Mouse (Mus musculus) heart, postnatal 0 days (tissue): ENCODE data around the gene Crygb.

Experiments
- CTCF ChIP-seq: IDR thresholded peaks from 2 replicates; pipeline ENCODE4 v1.5.1; 2016; ENCODE audit warnings: antibody characterized with exemption, control low read depth, low read depth
- EP300 ChIP-seq: IDR thresholded peaks from 2 replicates; pipeline ENCODE4 v1.6.1; 2016; ENCODE audit warnings: antibody characterized with exemption, low read depth

DNA sequence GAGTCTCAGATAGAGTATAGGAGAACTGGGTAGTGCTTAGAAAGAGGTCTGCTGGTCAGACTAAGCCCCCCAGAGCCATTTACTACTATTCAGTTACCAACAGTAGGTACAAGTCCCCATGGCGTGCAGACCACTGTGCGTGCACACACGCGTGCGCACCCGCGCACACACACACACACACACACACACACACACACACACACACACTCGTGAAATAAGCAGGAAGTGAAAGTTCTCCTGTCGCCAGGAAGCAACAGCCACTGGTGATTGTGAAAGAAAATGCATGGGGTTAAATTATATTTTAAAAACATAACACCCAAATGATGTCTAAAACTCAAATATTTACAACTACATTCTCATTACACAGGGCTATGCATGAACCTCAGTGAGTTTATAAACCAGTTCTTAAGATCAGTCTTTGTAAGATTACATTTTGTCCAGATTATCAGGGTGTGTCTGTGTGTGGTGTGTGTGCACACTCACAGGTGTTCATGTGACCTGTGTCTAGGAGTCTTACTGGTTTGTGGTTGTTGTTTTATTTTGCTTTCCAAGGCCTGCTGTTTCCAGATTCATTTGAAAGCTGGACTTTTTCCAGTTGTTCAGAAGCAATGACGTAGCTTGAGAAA, 25.7 kb upstream of the Crygb start:
- TF ChIP-seq CTCF (no peak), EP300 (no peak)
